Mouse (Mus musculus): ENCODE measurements around the gene Tst. TPM values are rescaled to one million over a fixed set of nuclear protein-coding genes. Genes with fewer than 3 reads are reported as not detected.

Gene Tst
- polyA plus RNA-seq, 2 experiments: 90.5 to 168 TPM

DNA sequence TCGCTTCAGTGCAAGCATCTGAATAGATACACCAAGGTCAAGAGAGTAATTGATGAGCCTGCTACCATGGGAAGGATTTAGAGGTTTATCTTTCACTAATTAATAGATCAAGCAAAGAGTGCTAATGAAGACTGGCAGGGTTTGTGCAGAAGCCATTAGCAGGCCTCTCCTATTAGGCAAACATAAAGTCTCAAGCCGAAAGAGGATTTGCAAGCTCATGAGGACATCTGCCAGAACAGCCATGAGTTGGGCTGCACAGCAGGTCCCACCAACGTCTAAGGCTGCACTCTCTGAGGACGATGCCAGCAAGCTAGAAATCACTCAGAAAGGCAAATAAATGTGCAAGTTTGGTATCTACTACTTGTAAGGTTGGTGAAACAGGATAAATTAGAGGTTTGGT lies 25.0 kb downstream of the Tst start:
- H3K9ac ChIP-seq (replicated peaks): no peak overlapping the region
- TF ChIP-seq CTCF (IDR thresholded peaks at IDR 0.05; ENCODE audit: low read depth) (no peak), EP300 (IDR thresholded peaks at IDR 0.05; ENCODE audit: low read depth) (no peak)
- DNase-seq (ENCODE audit: low read depth in 3 of 3, low spot score in 3 of 3): no peak
- H3K4me3 ChIP-seq (ENCODE audit: insufficient read depth in 1 of 2, low read depth in 2 of 2, low read length in 2 of 2): no peak overlapping the region
- no peak overlapping the region for H3K27ac ChIP-seq
- no peaks in the 10 kb centered on the region for H3K27me3 ChIP-seq (ENCODE audit: control insufficient read depth, insufficient read depth, low read length)
- WGBS (ENCODE audit: insufficient replicate concordance): 56% methylated on average over 4 of the region's 4 CpGs
- H3K36me3 ChIP-seq (replicated peaks; ENCODE audit: control insufficient read depth, insufficient read depth, low read depth): no peaks in the 10 kb centered on the region
- no peak for ATAC-seq (ENCODE audit: insufficient read depth)
- no peak overlapping the region for H3K4me2 ChIP-seq (ENCODE audit: low read depth)
- H3K4me1 ChIP-seq (replicated peaks; ENCODE audit: control insufficient read depth in 2 of 2, insufficient read depth in 2 of 2, low read length in 1 of 2): peaks cover 0 to 9% of the 10 kb centered on the region in 2 experiments; a peak in 1 of 4 replicates
- H3K9me3 ChIP-seq (ENCODE audit: control insufficient read depth, low read length): no peaks in the 10 kb centered on the region

DNA sequence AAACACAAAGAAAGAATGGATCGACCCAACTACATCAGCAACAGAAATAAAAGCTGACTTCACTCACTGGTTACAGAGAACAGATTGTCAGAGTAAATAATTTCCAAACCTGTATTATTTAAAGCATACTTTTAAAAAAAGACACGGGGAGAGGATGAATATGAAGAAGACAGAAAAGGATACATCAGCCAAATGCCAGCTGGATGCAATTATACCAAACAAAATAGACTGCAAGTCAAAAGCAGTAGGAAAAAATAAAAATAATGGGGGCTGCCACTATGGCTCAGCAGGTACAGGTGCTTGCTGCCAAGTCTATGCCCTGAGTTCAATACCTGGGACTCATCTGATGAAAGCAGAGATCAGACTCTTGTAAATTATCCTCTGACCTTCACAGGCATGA lies 25.5 kb downstream of the Tst start:
- H3K4me3 ChIP-seq (ENCODE audit: insufficient read depth in 1 of 2, low read depth in 2 of 2, low read length in 2 of 2): no peak overlapping the region
- TF ChIP-seq EP300 (IDR thresholded peaks at IDR 0.05; ENCODE audit: low read depth): no peak
- TF ChIP-seq CTCF (IDR thresholded peaks at IDR 0.05; ENCODE audit: low read depth): no peak
- 57% methylated on average over 2 of the region's 2 CpGs for WGBS (ENCODE audit: insufficient replicate concordance)
- no peak overlapping the region for H3K27ac ChIP-seq
- H3K9me3 ChIP-seq (ENCODE audit: control insufficient read depth, low read length): no peaks in the 10 kb centered on the region
- no peak overlapping the region for H3K9ac ChIP-seq (replicated peaks)
- no peaks in the 10 kb centered on the region for H3K27me3 ChIP-seq (ENCODE audit: control insufficient read depth, insufficient read depth, low read length)
- peaks cover 0 to 6% of the 10 kb centered on the region in 2 experiments; a peak in 1 of 4 replicates for H3K4me1 ChIP-seq (replicated peaks; ENCODE audit: control insufficient read depth in 2 of 2, insufficient read depth in 2 of 2, low read length in 1 of 2)
- DNase-seq (ENCODE audit: low read depth in 3 of 3, low spot score in 3 of 3) (no peak), ATAC-seq (ENCODE audit: insufficient read depth) (no peak)
- H3K4me2 ChIP-seq (ENCODE audit: low read depth): no peak overlapping the region
- no peaks in the 10 kb centered on the region for H3K36me3 ChIP-seq (replicated peaks; ENCODE audit: control insufficient read depth, insufficient read depth, low read depth)

DNA sequence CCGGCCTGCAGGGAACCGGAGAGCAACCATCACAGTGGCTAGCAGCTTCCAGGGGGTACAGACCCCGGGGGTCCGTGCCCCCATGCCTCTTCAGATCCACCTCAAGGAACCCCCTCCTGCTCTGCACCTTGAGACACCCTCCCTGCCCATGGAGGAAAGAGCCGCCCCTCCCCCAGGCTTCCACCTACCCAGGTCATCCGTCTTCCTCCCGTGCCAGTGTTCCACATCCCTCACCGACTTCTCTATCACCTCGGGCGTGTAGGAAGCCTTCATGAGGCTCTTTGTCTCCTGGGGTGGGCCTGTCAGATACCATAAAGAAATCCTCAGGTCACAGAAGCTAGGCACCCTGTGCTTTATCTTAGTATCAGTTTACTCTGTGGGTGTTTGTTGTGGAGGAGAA lies 27.2 kb downstream of the Tst start:
- WGBS (ENCODE audit: insufficient replicate concordance): 62% methylated on average over 10 of the region's 10 CpGs
- no peaks in the 10 kb centered on the region for H3K27me3 ChIP-seq (ENCODE audit: control insufficient read depth, insufficient read depth, low read length)
- ATAC-seq (ENCODE audit: insufficient read depth) (no peak), DNase-seq (ENCODE audit: low read depth in 3 of 3, low spot score in 3 of 3) (no peak)
- TF ChIP-seq CTCF (IDR thresholded peaks at IDR 0.05; ENCODE audit: low read depth): no peak
- no peak for TF ChIP-seq EP300 (IDR thresholded peaks at IDR 0.05; ENCODE audit: low read depth)
- no peaks in the 10 kb centered on the region for H3K9me3 ChIP-seq (ENCODE audit: control insufficient read depth, low read length)
- H3K27ac ChIP-seq: no peak overlapping the region
- no peak overlapping the region for H3K4me3 ChIP-seq (ENCODE audit: insufficient read depth in 1 of 2, low read depth in 2 of 2, low read length in 2 of 2)
- no peak overlapping the region for H3K9ac ChIP-seq (replicated peaks)
- H3K4me2 ChIP-seq (ENCODE audit: low read depth): no peak overlapping the region
- H3K4me1 ChIP-seq (replicated peaks; ENCODE audit: control insufficient read depth in 2 of 2, insufficient read depth in 2 of 2, low read length in 1 of 2): no peaks in the 10 kb centered on the region
- H3K36me3 ChIP-seq (replicated peaks; ENCODE audit: control insufficient read depth, insufficient read depth, low read depth): no peaks in the 10 kb centered on the region

DNA sequence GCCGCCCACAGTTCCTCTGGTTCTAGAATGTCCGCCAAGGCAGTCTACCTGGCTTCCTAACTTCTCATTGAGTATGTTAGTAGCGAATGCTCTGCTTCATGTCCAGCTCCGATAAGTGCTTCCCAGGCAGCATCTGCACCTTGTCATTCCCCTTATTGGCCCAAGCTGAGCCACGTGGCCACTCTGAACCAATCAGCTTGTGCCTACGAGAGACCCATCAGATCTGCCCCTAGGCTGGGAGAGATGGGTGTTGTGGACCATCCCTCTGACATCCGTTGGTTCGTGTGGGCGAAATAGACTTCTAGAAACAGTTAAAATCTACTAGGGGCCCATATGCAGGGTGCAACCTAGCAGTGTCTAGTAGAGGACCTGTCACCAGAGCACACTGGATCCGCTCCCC lies 27.8 kb downstream of the Tst start:
- no peak overlapping the region for H3K27ac ChIP-seq
- H3K36me3 ChIP-seq (replicated peaks; ENCODE audit: control insufficient read depth, insufficient read depth, low read depth): no peaks in the 10 kb centered on the region
- no peak overlapping the region for H3K4me2 ChIP-seq (ENCODE audit: low read depth)
- no peak for ATAC-seq (ENCODE audit: insufficient read depth)
- TF ChIP-seq CTCF (IDR thresholded peaks at IDR 0.05; ENCODE audit: low read depth) (no peak), EP300 (IDR thresholded peaks at IDR 0.05; ENCODE audit: low read depth) (no peak)
- H3K4me3 ChIP-seq (ENCODE audit: insufficient read depth in 1 of 2, low read depth in 2 of 2, low read length in 2 of 2): no peak overlapping the region
- DNase-seq (ENCODE audit: low read depth in 3 of 3, low spot score in 3 of 3): no peak
- H3K9ac ChIP-seq (replicated peaks): no peak overlapping the region
- H3K4me1 ChIP-seq (replicated peaks; ENCODE audit: control insufficient read depth in 2 of 2, insufficient read depth in 2 of 2, low read length in 1 of 2): no peaks in the 10 kb centered on the region
- H3K27me3 ChIP-seq (ENCODE audit: control insufficient read depth, insufficient read depth, low read length): no peaks in the 10 kb centered on the region
- WGBS (ENCODE audit: insufficient replicate concordance): 66% methylated on average over 10 of the region's 10 CpGs
- H3K9me3 ChIP-seq (ENCODE audit: control insufficient read depth, low read length): no peaks in the 10 kb centered on the region

DNA sequence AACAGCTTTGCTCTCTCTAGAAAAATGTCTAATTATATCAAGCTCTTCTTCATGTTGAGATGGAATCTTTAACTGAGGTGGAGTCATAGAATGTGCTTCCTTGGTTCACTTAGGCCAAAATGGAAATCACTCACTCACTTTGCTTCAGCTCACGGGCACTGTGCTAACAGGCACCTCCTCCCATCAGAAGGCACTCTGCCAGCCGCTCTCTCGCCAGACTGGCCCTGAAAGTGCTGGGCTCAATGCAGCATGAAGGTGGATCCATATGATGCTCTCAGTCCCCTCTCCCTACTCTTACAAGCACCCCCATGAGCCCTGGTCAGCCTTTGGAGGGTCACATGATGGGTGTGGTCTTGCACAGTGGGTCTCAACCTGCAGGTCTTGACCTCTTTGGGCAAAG lies 31.5 kb downstream of the Tst start:
- 58% methylated on average over 3 of the region's 3 CpGs for WGBS (ENCODE audit: insufficient replicate concordance)
- no peak for TF ChIP-seq CTCF (IDR thresholded peaks at IDR 0.05; ENCODE audit: low read depth)
- TF ChIP-seq EP300 (IDR thresholded peaks at IDR 0.05; ENCODE audit: low read depth): no peak
- H3K9ac ChIP-seq (replicated peaks): no peak overlapping the region
- no peaks in the 10 kb centered on the region for H3K27me3 ChIP-seq (ENCODE audit: control insufficient read depth, insufficient read depth, low read length)
- H3K4me3 ChIP-seq (ENCODE audit: insufficient read depth in 1 of 2, low read depth in 2 of 2, low read length in 2 of 2): no peak overlapping the region
- H3K36me3 ChIP-seq (replicated peaks; ENCODE audit: control insufficient read depth, insufficient read depth, low read depth): no peaks in the 10 kb centered on the region
- no peaks in the 10 kb centered on the region for H3K9me3 ChIP-seq (ENCODE audit: control insufficient read depth, low read length)
- DNase-seq (ENCODE audit: low read depth in 3 of 3, low spot score in 3 of 3) (no peak), ATAC-seq (ENCODE audit: insufficient read depth) (no peak)
- H3K4me1 ChIP-seq (replicated peaks; ENCODE audit: control insufficient read depth in 2 of 2, insufficient read depth in 2 of 2, low read length in 1 of 2): peaks cover 0 to 6% of the 10 kb centered on the region in 2 experiments; a peak in 2 of 4 replicates
- H3K27ac ChIP-seq: no peak overlapping the region
- H3K4me2 ChIP-seq (ENCODE audit: low read depth): no peak overlapping the region
